Mouse (Mus musculus) limb, embryonic 13.5 days (tissue): ENCODE measurements around the gene 5430419D17Rik. TPM values are rescaled to one million over a fixed set of nuclear protein-coding genes. Genes with fewer than 3 reads are reported as not detected.

Source experiments
- ATAC-seq: fragments of 200-750 bp; cut with Nextera tagmentation; 2 replicates; pipeline ENCODE4 v1.8.0; 2017; ENCODE audit warnings: low read depth, moderate number of reproducible peaks, moderate TSS enrichment; ENCODE audit not compliant: low FRiP score
- H3K27ac ChIP-seq: fragments of 300-500 bp; sonication (generic); 2 replicates; pipeline ENCODE4 v1.5.1; 2015; ENCODE audit warnings: inconsistent platforms, mild to moderate bottlenecking, moderate library complexity
- H3K27me3 ChIP-seq: fragments of 300-500 bp; sonication (generic); 2 replicates; pipeline ENCODE4 v1.6.1; 2015; ENCODE audit warnings: mild to moderate bottlenecking, inconsistent platforms
- H3K36me3 ChIP-seq: fragments of 300-500 bp; sonication (generic); 2 replicates; pipeline ENCODE4 v1.6.1; 2015; ENCODE audit warnings: inconsistent platforms, mild to moderate bottlenecking, moderate library complexity
- H3K4me1 ChIP-seq: fragments of 300-500 bp; sonication (generic); 2 replicates; pipeline ENCODE4 v1.6.1; 2015; ENCODE audit warnings: inconsistent platforms
- H3K4me2 ChIP-seq: fragments of 300-500 bp; sonication (generic); replicated peaks from 2 replicates; pipeline ENCODE4 v1.6.1; 2015; ENCODE audit warnings: inconsistent platforms, mild to moderate bottlenecking, moderate library complexity
- H3K4me3 ChIP-seq: fragments of 300-500 bp; sonication (generic); 2 replicates; pipeline ENCODE4 v1.5.1; 2015; ENCODE audit warnings: moderate library complexity, mild to moderate bottlenecking, inconsistent platforms
- H3K9ac ChIP-seq: fragments of 300-500 bp; sonication (generic); 2 replicates; pipeline ENCODE4 v1.6.1; 2015; ENCODE audit warnings: mild to moderate bottlenecking, inconsistent platforms
- H3K9me3 ChIP-seq: fragments of 300-500 bp; sonication (generic); 2 replicates; pipeline ENCODE4 v1.6.1; 2016; ENCODE audit warnings: inconsistent platforms
- WGBS: fragments of 180-500 bp; shearing (Covaris S2); methylation state at CpG from one replicate; pipeline ENCODE4 v1.1.7; 2015; 5-methylcytosine and 5-hydroxymethylcytosine counted together
- polyA plus RNA-seq: library from polyadenylated mRNA; unstranded; fragments of >200 nt; fragmentation: Nextera tagmentation; extraction: Ambion mirVana; gene quantifications from 2 replicates; pipeline ENCODE4 v1.2.1, GENCODE M21; 2015

5430419D17Rik gene
- not detected in 2 replicates for polyA plus RNA-seq

DNA sequence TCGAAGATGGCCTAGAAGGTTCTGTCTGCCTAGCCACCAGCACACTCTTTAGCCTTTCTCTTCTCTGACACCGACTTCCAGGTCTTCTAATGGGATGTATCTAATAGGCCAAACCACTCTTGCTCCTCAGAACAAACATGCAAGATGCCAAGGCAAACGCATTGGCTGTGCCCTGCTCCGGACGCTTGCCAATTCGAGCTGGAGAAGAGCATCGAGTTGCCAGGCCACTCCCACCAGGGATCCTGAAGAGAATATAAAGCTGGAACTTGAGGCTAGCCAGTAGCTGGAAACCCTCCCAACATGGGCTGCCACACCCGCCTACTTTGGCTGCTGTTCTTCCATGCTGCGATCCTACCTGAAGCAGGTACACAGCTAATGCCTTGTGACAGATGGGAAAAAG is at the start of gene 5430419D17Rik:
Gene 5430419D17Rik, plus strand, starts transcription at position 282 of the 400 bp plus-strand sequence.
- Histone ChIP-seq H3K4me2 (no peak within 1 kb of the TSS), H3K36me3 (no peaks in the 10 kb centered on the region), H3K27ac (no peak within 1 kb of the TSS), H3K9me3 (no peaks in the 10 kb centered on the region), H3K4me3 (no peak within 1 kb of the TSS), H3K4me1 (no peaks in the 10 kb centered on the region), H3K9ac (no peak within 1 kb of the TSS), H3K27me3 (no peaks in the 10 kb centered on the region)
- 86% methylated on average over 9 of the region's 9 CpGs for WGBS
- no peak for ATAC-seq

DNA sequence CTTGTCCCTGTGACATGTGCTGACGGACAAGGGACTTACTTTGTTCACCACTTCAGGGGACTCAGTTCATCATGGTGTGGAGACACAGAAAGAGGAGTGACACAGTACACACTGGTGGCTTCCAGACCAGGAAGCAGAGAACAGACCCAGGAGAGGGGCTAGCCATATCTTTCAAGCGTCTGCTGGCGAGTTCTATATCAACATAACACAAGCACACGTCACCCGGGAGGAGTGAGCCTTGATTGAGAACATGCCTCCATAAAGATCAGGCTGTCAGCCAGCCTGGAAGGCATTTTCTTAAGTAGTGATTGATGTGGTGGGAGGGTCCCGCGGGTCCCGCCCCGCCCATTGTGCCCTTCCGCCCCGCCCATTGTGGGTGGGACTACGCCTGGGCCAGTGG is 44.2 kb upstream of the 5430419D17Rik start:
- Histone ChIP-seq H3K36me3 (no peaks in the 10 kb centered on the region), H3K27me3 (no peaks in the 10 kb centered on the region), H3K27ac (no peak overlapping the region), H3K4me2 (no peak overlapping the region), H3K9me3 (no peaks in the 10 kb centered on the region), H3K9ac (no peak overlapping the region), H3K4me1 (no peaks in the 10 kb centered on the region), H3K4me3 (no peak overlapping the region)
- no peak for ATAC-seq
- WGBS = 51% methylated on average over 12 of the region's 12 CpGs

DNA sequence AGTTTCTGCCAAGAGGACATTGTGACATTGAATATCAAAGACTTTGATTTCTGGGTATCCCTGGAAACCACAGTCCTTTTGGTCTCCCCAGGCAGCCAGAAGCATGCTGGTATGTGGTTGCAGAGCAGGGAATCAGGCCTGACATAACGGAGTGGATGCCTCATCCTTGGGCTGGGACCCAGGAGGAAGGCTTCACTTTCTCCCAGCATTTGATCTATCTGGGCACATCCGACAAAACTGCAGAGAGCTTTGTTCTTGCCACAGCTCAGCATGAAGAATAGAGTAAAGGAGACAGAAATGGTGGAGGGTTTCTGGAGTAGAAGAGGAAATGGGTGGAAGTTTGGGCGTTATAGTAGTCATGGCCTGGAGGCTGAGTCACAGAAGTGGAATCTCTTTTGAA is 41.0 kb upstream of the 5430419D17Rik start:
- no peaks in the 10 kb centered on the region for H3K36me3 ChIP-seq
- H3K4me2 ChIP-seq = no peak overlapping the region
- no peaks in the 10 kb centered on the region for H3K4me1 ChIP-seq
- no peaks in the 10 kb centered on the region for H3K9me3 ChIP-seq
- no peak overlapping the region for H3K27ac ChIP-seq
- H3K4me3 ChIP-seq = no peak overlapping the region
- H3K27me3 ChIP-seq = no peaks in the 10 kb centered on the region
- no peak for ATAC-seq
- WGBS = 79% methylated on average over 3 of the region's 3 CpGs
- H3K9ac ChIP-seq = no peak overlapping the region

DNA sequence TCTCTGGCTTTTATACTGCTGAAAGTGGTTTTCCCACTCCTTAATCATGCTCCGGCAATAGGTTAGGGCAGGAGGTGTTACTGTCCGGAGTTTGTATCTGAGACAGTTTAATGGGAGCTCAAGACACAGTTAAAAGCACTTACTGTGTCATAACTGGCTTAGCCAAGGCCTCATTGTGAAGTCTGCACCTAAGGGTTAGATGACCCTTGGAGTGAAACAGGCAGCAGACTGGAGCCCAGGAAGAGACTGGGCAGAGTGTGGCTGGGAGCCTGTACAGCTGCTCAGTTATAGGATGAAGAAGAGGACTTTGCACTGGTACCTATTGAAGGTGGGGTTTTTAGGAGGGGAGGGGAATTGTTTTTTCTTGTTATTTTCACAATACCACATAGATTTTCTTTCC is 28.0 kb upstream of the 5430419D17Rik start, which contains the start of gene 4933402N03Rik:
Gene 4933402N03Rik, minus strand, starts transcription at position 101 of the 400 bp plus-strand sequence.
- Histone ChIP-seq H3K9ac (no peak within 1 kb of the TSS), H3K4me3 (no peak within 1 kb of the TSS), H3K36me3 (no peaks in the 10 kb centered on the region), H3K9me3 (no peaks in the 10 kb centered on the region), H3K4me1 (no peaks in the 10 kb centered on the region), H3K27ac (no peak within 1 kb of the TSS), H3K4me2 (no peak within 1 kb of the TSS), H3K27me3 (no peaks in the 10 kb centered on the region)
- 61% methylated on average over 2 of the region's 2 CpGs for WGBS
- no peak for ATAC-seq

DNA sequence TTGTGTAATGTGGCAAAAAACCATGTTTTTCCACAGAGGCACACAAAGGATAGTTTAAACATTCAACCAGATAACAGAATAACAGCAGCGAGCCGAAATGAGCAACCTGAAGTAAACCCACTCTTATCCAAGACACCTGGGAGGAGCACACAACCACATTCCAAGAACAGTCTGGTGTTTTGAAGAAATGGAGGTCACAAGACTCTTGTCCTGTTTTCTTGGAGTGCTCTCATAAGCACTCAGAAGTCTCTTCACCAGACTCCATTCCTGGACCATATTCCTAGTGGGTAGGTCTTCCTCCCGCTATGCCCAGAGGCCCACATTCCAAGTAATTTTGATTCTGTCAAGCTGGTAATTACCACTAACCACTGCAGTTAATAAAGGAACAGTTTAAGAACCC is 24.0 kb upstream of the 5430419D17Rik start:
- no peaks in the 10 kb centered on the region for H3K4me1 ChIP-seq
- no peak overlapping the region for H3K27ac ChIP-seq
- H3K36me3 ChIP-seq = no peaks in the 10 kb centered on the region
- H3K9ac ChIP-seq = no peak overlapping the region
- no peaks in the 10 kb centered on the region for H3K9me3 ChIP-seq
- no peak overlapping the region for H3K4me3 ChIP-seq
- no peaks in the 10 kb centered on the region for H3K27me3 ChIP-seq
- H3K4me2 ChIP-seq = no peak overlapping the region
- ATAC-seq = no peak
- 88% methylated on average over 3 of the region's 3 CpGs for WGBS

DNA sequence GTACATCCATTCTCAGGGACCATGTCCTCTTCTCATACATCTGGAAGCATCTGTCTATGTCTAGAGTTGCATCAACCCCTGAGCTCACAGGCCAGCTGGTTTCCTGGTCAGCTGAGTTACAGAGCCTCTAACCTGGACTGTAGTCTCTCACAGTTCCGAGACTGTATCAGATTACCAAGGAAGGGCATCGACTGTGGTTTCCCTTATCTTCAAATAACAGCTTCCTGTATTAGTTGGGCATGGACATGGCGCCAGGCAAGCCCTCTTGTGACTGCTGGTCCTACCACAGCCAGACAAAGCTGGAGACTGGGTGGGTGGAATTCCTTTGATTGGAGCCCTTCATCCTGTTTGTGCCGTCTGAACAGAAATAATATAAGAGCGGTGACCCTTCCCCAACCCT is 21.2 kb upstream of the 5430419D17Rik start:
- no peaks in the 10 kb centered on the region for H3K36me3 ChIP-seq
- H3K9ac ChIP-seq = no peak overlapping the region
- H3K9me3 ChIP-seq = no peaks in the 10 kb centered on the region
- WGBS = 82% methylated on average over 5 of the region's 5 CpGs
- no peaks in the 10 kb centered on the region for H3K4me1 ChIP-seq
- H3K4me2 ChIP-seq = no peak overlapping the region
- H3K27ac ChIP-seq = no peak overlapping the region
- H3K4me3 ChIP-seq = no peak overlapping the region
- ATAC-seq = no peak
- no peaks in the 10 kb centered on the region for H3K27me3 ChIP-seq

DNA sequence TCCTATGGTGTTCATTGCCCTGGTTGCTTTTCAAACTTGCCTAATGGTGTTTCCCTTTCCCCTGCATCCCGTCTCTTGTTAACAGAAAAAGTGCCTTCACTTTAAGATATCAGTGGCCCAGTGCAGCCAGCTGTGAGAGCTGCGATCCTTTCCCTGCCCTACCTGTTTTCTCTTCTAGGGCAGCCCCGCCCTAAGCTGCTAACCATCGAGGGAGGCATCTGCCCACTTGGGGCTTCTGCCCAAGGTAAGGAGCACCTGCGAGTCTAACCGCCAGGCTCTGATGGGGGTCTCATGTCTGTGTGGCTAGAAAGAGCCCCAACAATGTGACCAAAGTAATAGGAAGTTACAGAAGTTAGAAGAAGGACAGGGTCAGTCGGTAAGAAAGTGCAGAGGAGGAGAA is 12.0 kb upstream of the 5430419D17Rik start:
- Histone ChIP-seq H3K9ac (no peak overlapping the region), H3K4me3 (no peak overlapping the region), H3K4me1 (no peaks in the 10 kb centered on the region), H3K36me3 (no peaks in the 10 kb centered on the region), H3K9me3 (no peaks in the 10 kb centered on the region), H3K27ac (no peak overlapping the region), H3K27me3 (no peaks in the 10 kb centered on the region), H3K4me2 (no peak overlapping the region)
- WGBS = 65% methylated on average over 7 of the region's 7 CpGs
- no peak for ATAC-seq

DNA sequence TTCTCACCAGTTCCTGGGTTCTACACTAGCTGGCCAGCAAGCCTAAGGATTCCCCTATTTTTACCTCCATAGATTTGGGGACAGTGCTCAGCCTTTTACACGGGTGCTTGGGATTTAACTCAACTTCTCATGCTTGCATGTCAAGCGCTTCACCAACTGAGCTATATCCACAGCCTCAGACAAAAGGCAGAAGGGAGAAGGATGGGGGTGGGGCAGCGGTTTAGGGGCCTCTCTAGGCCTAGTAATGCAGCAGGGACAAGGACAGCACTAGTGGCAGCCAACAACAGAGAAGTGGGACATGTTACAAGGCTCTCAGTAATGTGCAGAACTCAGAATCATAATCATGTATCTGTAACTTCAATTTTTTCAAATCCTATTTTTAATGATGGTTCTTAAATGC is 6.4 kb upstream of the 5430419D17Rik start:
- Histone ChIP-seq H3K27ac (no peak overlapping the region), H3K36me3 (no peaks in the 10 kb centered on the region), H3K9ac (no peak overlapping the region), H3K4me3 (no peak overlapping the region), H3K4me1 (no peaks in the 10 kb centered on the region), H3K9me3 (no peaks in the 10 kb centered on the region), H3K27me3 (no peaks in the 10 kb centered on the region), H3K4me2 (no peak overlapping the region)
- 75% methylated on average over 3 of the region's 3 CpGs for WGBS
- ATAC-seq = no peak

DNA sequence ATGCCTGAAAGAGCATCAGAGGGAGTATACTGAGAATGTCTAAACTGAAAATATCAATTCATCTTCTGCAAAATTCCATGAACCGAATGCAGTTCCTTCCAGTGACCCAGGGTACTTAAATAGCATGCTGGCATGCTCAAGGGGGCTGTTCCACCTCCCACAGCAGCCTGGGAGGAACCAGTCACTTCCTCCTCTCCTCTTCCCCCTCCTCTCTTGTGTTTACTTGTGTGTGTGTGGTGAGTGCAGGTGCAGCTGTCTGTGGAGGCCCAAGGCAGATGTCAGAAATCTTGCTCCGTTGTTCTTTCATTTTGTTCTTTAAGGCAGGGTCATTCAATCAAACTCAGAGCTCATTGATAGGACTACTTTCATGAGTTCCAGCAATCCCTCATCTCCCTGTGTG is 5.1 kb upstream of the 5430419D17Rik start:
- no peak overlapping the region for H3K4me3 ChIP-seq
- no peaks in the 10 kb centered on the region for H3K9me3 ChIP-seq
- H3K9ac ChIP-seq = no peak overlapping the region
- H3K4me1 ChIP-seq = no peaks in the 10 kb centered on the region
- no peak overlapping the region for H3K4me2 ChIP-seq
- H3K27me3 ChIP-seq = no peaks in the 10 kb centered on the region
- ATAC-seq = no peak
- WGBS = 54% methylated on average over 2 of the region's 2 CpGs
- H3K36me3 ChIP-seq = no peaks in the 10 kb centered on the region
- no peak overlapping the region for H3K27ac ChIP-seq

DNA sequence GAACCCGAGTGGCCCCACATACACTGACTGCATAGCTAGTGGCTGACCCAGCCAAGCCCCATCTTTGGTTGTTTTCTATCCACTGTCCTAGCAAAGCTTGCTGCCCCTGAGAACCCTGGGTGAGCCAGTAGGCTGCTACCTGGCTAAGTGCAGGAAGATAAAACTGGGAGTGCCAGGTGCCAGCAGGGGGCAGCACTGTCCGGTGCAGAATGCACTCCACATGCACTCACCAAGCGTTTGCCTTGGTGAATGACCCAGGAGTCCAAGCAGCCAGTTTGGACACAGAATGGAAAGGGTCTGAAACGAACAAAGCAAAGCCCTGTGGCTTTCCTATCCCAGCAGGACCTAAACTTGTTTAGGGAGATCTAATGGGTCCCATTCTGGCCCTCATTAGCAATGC is 8.5 kb downstream of the 5430419D17Rik start:
- Histone ChIP-seq H3K36me3 (no peaks in the 10 kb centered on the region), H3K9ac (no peak overlapping the region), H3K9me3 (no peaks in the 10 kb centered on the region), H3K27ac (no peak overlapping the region), H3K4me2 (no peak overlapping the region), H3K4me3 (no peak overlapping the region), H3K4me1 (no peaks in the 10 kb centered on the region), H3K27me3 (no peaks in the 10 kb centered on the region)
- 41% methylated on average over 4 of the region's 4 CpGs for WGBS
- no peak for ATAC-seq

DNA sequence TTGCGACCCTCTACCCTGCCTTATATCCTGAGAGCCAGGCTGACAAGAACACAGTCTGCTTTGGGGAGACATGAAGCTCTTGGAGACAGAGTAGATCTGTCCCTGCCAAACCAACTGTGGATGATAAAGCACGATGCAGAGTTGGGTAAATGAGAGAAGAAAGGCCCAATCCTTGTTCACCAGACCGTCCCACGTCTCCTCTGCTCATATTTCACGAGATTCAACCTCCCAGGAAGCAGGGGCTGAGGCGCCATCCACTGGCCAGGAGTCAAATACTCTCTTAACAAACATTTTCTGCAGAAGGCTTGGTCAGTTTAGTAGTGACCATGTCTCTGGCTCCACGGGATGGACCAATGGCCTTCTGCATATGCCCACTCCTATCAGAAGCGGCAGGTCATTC is 10.1 kb downstream of the 5430419D17Rik start:
- Histone ChIP-seq H3K4me2 (no peak overlapping the region), H3K36me3 (no peaks in the 10 kb centered on the region), H3K27me3 (no peaks in the 10 kb centered on the region), H3K4me3 (no peak overlapping the region), H3K27ac (no peak overlapping the region), H3K4me1 (no peaks in the 10 kb centered on the region), H3K9ac (no peak overlapping the region), H3K9me3 (no peaks in the 10 kb centered on the region)
- WGBS = 63% methylated on average over 8 of the region's 8 CpGs
- ATAC-seq = no peak

DNA sequence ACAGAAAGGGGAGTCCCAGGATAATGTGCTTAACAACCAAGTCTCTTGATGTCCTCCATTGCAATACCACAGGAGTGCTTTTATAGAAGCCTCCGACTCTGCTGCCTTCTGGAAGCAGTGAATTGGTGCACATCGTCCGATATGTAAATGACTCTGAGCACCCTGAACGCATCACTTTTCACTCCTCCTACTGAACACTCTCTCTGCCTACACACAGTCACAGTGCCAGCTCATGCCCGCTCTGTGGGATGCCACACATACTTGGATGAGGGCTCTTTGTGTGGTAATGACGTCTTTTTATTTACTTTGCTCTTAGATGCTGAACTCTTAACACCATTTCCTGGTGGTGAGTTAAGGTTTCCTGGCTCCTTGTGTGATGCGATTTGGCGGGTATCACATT is 12.8 kb downstream of the 5430419D17Rik start:
- H3K4me1 ChIP-seq = no peaks in the 10 kb centered on the region
- no peak overlapping the region for H3K4me2 ChIP-seq
- H3K27me3 ChIP-seq = no peaks in the 10 kb centered on the region
- H3K9me3 ChIP-seq = no peaks in the 10 kb centered on the region
- no peak overlapping the region for H3K9ac ChIP-seq
- no peaks in the 10 kb centered on the region for H3K36me3 ChIP-seq
- H3K4me3 ChIP-seq = no peak overlapping the region
- no peak for ATAC-seq
- WGBS = 74% methylated on average over 8 of the region's 8 CpGs
- no peak overlapping the region for H3K27ac ChIP-seq

DNA sequence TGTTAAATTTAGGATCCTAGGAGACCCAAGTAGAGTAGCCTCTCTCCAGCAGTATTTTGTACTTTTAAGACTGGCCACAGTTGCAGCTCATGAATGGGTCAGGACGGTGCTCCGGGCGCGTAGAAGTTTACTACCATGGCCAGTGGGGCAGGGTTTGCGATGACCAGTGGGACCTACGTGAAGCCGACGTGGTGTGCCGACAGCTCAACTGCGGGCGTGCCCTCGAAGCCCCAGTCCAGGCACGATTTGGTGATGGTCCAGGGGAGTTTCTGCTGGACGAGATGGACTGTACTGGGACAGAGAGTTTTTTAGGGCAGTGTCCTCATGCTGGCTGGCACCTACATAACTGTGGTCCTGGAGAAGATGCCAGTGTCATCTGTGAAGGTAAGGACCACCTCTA is 13.8 kb downstream of the 5430419D17Rik start:
- Histone ChIP-seq H3K4me3 (no peak overlapping the region), H3K9me3 (no peaks in the 10 kb centered on the region), H3K4me1 (no peaks in the 10 kb centered on the region), H3K36me3 (no peaks in the 10 kb centered on the region), H3K9ac (no peak overlapping the region), H3K4me2 (no peak overlapping the region), H3K27ac (no peak overlapping the region), H3K27me3 (no peaks in the 10 kb centered on the region)
- 94% methylated on average over 14 of the region's 14 CpGs for WGBS
- no peak for ATAC-seq
